Mouse (Mus musculus) MEL (cell line): ENCODE results near the gene Nphp4.

ENCODE experiments used
- CTCF ChIP-seq, 3 experiments: IDR thresholded peaks in 2 of 3; conservative IDR thresholded peaks in 1 of 3; 2 replicates each; pipeline ENCODE4 v1.5.1; 2011 to 2012; ENCODE audit warnings: low read length in 3 of 3, low read depth in 2 of 3, mild to moderate bottlenecking in 2 of 3, improper control_type of control experiment in 1 of 3, inconsistent platforms in 1 of 3, mixed read lengths in 1 of 3, moderate library complexity in 1 of 3; ENCODE audit not compliant: control insufficient read depth in 1 of 3, insufficient read depth in 1 of 3, poor library complexity in 1 of 3, severe bottlenecking in 1 of 3
- MAFK ChIP-seq: IDR thresholded peaks from 2 replicates; pipeline ENCODE4 v1.6.1; 2011; ENCODE audit warnings: low read depth, mild to moderate bottlenecking, low read length, improper control_type of control experiment, borderline replicate concordance
- MXI1 ChIP-seq: IDR thresholded peaks from 2 replicates; pipeline ENCODE4 v1.6.1; 2011; ENCODE audit warnings: mild to moderate bottlenecking, low read depth, low read length, improper control_type of control experiment
- RCOR1 ChIP-seq: IDR thresholded peaks from 2 replicates; pipeline ENCODE4 v1.6.1; 2012; ENCODE audit warnings: low read depth, mild to moderate bottlenecking, inconsistent platforms, low read length, improper control_type of control experiment
- TCF12 ChIP-seq: IDR thresholded peaks from 2 replicates; pipeline ENCODE4 v1.6.1; 2014; ENCODE audit warnings: low read depth, mild to moderate bottlenecking, inconsistent platforms, low read length, improper control_type of control experiment, moderate library complexity

DNA sequence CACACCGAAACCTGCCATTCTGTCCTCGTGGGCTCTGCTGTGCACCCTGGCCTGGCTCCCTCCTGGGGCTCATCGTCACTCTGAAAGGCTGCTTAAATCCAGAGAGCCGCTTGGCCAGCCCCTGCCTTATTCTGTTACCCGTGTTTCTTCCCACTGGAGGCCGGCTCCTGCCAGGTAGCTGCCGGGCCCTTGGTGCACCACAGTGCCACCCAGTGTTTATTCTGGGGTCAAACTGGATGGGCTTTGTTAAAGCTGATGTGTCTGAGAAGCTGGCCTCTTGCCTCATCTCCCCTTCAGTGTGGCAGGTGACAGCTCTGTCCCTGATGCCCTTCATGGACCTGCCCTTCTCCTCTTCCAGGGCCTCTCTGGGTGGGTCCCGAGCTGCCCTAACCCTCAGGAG, 70.0 kb downstream of the Nphp4 start:
- no peak for TF ChIP-seq RCOR1
- no peak for TF ChIP-seq CTCF (IDR thresholded peaks at IDR 0.05 in 2 of 3, conservative IDR thresholded peaks at IDR 0.05 in 1 of 3; ENCODE audit: control insufficient read depth in 1 of 3, insufficient read depth in 1 of 3, low read depth in 2 of 3, low read length in 3 of 3, poor library complexity in 1 of 3, severe bottlenecking in 1 of 3)
- TF ChIP-seq TCF12, result no peak
- no peak for TF ChIP-seq MAFK
- TF ChIP-seq MXI1, result no peak
